Mouse (Mus musculus): ENCODE results near the gene Tbc1d10a.

DNA sequence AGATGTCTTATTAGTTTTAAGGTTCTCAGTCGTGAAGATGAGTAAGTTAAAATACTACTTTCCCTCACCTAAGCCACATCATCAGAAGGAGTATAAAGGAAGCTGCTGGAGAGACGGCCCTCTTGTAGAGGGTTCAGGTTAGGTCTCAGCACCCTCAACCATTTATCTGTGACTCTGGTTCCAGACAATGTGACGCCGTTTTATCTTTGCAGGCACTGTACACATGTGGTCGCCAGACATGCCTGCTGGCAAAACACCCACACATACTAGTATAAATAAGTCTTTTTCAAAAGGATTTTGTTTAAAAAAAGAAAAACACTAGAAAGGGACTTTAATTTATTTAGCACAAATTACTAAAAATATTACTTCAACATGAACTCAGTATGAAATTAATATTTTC is 30.9 kb upstream of the Tbc1d10a start:
- TF ChIP-seq CTCF (IDR thresholded peaks at IDR 0.05; ENCODE audit: borderline replicate concordance, extremely low read depth, insufficient read depth, insufficient read length), result no peak
- no peak for TF ChIP-seq POLR2A (IDR thresholded peaks at IDR 0.05; ENCODE audit: borderline replicate concordance, extremely low read depth, insufficient read depth, insufficient read length, poor library complexity, severe bottlenecking)

Measured in brain, embryonic 14.5 days (tissue).